Mouse (Mus musculus) spleen, adult 2 months (tissue): ENCODE measurements around the gene Snapc4. TPM values are rescaled to one million over a fixed set of nuclear protein-coding genes. Genes with fewer than 3 reads are reported as not detected.
A peak's percentile ranks its signal among the peaks of the same experiment; 100 is the strongest.

Experiments
- DNase-seq, 2 experiments: peaks; one replicate each; pipeline versions ENCODE4 v3.0.0 to v3.0.0-alpha.2; 2012 to 2021; ENCODE audit warnings: low spot score in 2 of 2, low read depth in 1 of 2
- H3K27ac ChIP-seq: fragments of 200-500 bp; 2 replicates; pipeline ENCODE4 v1.5.1; 2012; ENCODE audit warnings: low read length, inconsistent platforms; ENCODE audit not compliant: insufficient read depth
- H3K27me3 ChIP-seq: fragments of 200-500 bp; 2 replicates; pipeline ENCODE4 v1.6.1; 2012; ENCODE audit warnings: mild to moderate bottlenecking, moderate library complexity, low read length, inconsistent platforms; ENCODE audit not compliant: control insufficient read depth, insufficient read depth
- H3K36me3 ChIP-seq: fragments of 200-500 bp; 2 replicates; pipeline ENCODE4 v1.6.1; 2012; ENCODE audit warnings: mild to moderate bottlenecking, low read length, inconsistent platforms; ENCODE audit not compliant: control insufficient read depth, insufficient read depth
- H3K4me1 ChIP-seq: fragments of 200-500 bp; 2 replicates; pipeline ENCODE4 v1.6.1; 2011; ENCODE audit warnings: inconsistent platforms; ENCODE audit not compliant: control insufficient read depth, insufficient read depth, insufficient read length
- H3K4me3 ChIP-seq: fragments of 200-500 bp; 2 replicates; pipeline ENCODE4 v1.5.1; 2011; ENCODE audit warnings: mild to moderate bottlenecking, inconsistent platforms; ENCODE audit not compliant: insufficient read depth, insufficient read length; ENCODE audit errors: extremely low read depth
- CTCF ChIP-seq: fragments of 200-500 bp; IDR thresholded peaks from 2 replicates; pipeline ENCODE4 v1.5.1; 2011; ENCODE audit warnings: mild to moderate bottlenecking, inconsistent platforms; ENCODE audit not compliant: insufficient read depth, insufficient read length, insufficient replicate concordance; ENCODE audit errors: extremely low read depth
- POLR2A ChIP-seq: fragments of 200-500 bp; IDR thresholded peaks from 2 replicates; pipeline ENCODE4 v1.6.1; 2011; ENCODE audit warnings: low read depth, low read length, inconsistent platforms
- WGBS: fragments of 180-500 bp; shearing (Covaris S2); methylation state at CpG from one replicate; pipeline ENCODE4 v1.1.7; 2018; 5-methylcytosine and 5-hydroxymethylcytosine counted together
- polyA plus RNA-seq: library from polyadenylated mRNA; depleted of rRNA; stranded (reverse); fragments of >200 nt; gene quantifications from 2 replicates; pipeline ENCODE4 v1.2.3, GENCODE M21; 2012; rRNA removed

Snapc4 gene
- polyA plus RNA-seq, result 41.1 and 46.5 TPM in 2 replicates

DNA sequence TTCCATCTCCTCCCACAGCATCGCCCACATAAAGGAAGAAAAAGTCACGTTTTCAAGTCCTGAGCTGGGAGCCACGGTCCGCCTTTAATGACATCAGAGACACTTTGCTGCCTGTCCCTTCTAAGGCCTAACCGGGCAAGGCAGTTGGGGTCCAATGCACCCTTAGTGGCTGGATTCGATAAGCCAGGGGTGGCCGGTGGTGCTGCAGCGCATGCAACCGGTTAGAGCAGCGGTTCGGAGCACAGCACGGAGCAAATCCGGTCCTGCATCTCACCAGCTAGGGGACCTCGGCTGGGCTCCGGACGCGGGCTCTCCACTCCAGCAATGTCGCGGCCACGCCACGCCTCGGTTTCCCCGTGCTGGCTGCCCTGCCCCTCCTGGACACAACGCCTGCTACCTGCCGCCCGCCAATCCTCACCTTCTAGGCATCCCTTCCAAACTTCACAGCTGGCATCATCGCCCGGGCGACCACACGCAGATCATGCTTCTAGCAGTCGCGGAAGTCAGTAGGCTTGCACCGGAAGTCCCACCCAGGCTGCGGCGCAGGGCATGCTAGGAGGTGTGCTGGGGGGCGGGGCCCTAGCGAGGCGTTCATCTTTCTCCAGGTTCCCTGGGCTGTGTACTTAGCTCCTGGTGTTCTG is at the start of gene Snapc4:
Snapc4 (minus strand) TSS at position 523 of the 641 bp plus-strand sequence.
- no peaks in the 10 kb centered on the region for H3K27me3 ChIP-seq
- under 1% methylated on average over 38 of the region's 38 CpGs for WGBS
- H3K27ac ChIP-seq, result peak within 1 kb of the TSS; percentile 51
- peaks cover 25% of the 10 kb centered on the region for H3K36me3 ChIP-seq
- TF ChIP-seq POLR2A, result peak; percentile 56
- no peak for TF ChIP-seq CTCF
- peak; percentile 53 to 84 for DNase-seq
- H3K4me3 ChIP-seq, result peak within 1 kb of the TSS; percentile 79
- no peaks in the 10 kb centered on the region for H3K4me1 ChIP-seq

DNA sequence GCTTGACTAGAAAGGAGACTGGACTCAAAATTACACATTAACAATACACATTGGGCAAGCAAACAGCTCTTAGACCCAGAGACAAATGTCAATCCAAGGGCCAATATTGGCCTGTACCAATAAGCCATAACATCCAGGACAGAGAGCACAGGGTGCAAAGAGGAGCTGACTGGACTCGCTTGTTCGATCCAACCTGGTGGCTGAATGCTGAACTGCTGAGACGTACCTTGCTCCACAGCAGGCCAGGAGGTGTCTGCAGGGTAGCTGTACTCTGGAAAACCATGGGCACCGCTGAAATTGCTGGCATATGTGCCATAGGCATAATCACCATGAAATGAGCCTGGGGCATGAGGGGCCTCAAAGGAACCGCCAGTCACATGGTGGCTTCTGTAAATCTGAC is 49.4 kb upstream of the Snapc4 start:
- no peak for TF ChIP-seq CTCF
- TF ChIP-seq POLR2A, result no peak

DNA sequence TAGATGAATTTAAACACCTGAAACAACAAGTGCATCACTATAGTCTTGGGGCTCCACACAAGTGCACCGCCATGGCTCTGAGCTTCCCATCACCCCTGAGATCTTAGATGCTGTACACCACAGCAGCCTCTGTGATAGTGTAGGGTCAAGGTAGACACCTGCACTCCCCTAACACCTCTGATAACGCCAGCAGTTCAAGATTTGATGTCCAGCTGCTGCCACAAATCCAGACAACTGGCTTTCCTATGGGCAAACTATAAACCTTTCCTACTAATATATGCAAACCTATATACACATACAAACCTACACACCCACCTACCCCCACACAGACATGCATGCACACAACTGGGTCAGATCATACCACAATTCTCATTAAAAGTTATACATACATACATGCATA is 44.1 kb upstream of the Snapc4 start:
- WGBS, result 94% methylated on average over 2 of the region's 2 CpGs
- H3K4me3 ChIP-seq, result no peak overlapping the region
- no peak overlapping the region for H3K27ac ChIP-seq
- H3K4me1 ChIP-seq, result no peaks in the 10 kb centered on the region
- DNase-seq, result no peak
- no peaks in the 10 kb centered on the region for H3K27me3 ChIP-seq
- TF ChIP-seq POLR2A (no peak), CTCF (no peak)
- peaks cover 62% of the 10 kb centered on the region for H3K36me3 ChIP-seq

More for the DNA sequence above, 49.4 kb upstream of the Snapc4 start:
- no peak overlapping the region for H3K27ac ChIP-seq
- WGBS, result 97% methylated on average over 5 of the region's 5 CpGs
- peaks cover 57% of the 10 kb centered on the region for H3K36me3 ChIP-seq
- no peak for DNase-seq
- H3K27me3 ChIP-seq, result no peaks in the 10 kb centered on the region
- H3K4me3 ChIP-seq, result no peak overlapping the region
- no peaks in the 10 kb centered on the region for H3K4me1 ChIP-seq

DNA sequence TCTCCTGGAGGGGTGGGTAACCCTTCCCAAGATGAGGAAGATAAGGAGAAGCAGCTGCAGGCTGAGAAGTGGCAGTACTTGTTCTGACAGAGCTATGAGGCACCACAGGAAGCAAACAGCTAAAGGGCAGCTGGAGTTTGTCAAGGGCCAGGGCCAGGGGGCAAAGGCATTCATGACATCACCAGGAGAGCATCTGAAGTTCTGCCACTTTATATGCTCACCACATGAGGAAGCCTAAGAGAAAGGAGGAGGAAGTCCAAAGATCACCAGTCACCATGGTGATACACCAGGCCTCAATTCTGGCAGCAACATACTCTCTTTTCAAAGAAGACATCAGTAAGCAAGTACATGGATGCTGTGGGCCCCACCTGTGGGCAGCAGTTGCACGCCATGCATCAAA is 42.6 kb upstream of the Snapc4 start:
- no peak for DNase-seq
- H3K4me3 ChIP-seq, result no peak overlapping the region
- TF ChIP-seq CTCF (no peak), POLR2A (no peak)
- H3K4me1 ChIP-seq, result no peaks in the 10 kb centered on the region
- no peak overlapping the region for H3K27ac ChIP-seq
- no peaks in the 10 kb centered on the region for H3K27me3 ChIP-seq
- 97% methylated on average over 1 of the region's 1 CpGs for WGBS
- peaks cover 54% of the 10 kb centered on the region for H3K36me3 ChIP-seq

DNA sequence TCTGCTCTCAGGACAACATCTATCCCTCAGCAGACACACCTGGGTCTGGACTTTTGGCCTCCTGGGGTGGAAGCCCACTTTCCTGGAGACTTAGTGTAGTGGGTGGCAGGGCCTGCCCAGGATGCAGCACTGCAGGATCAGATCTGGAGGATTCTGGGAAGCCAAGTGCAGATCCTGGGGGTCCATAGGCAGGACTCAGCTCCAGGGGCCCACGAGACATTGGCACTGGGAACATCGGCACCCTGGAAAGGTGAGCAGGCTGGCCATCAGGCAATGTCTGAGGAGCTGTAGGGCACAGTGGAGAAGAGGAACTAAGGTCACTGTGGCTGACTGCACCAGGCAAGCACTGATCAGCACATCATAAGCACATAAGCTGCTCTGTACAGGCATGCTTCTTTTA is 41.5 kb upstream of the Snapc4 start:
- Histone ChIP-seq H3K27me3 (no peaks in the 10 kb centered on the region), H3K27ac (no peak overlapping the region), H3K36me3 (peaks cover 52% of the 10 kb centered on the region), H3K4me3 (no peak overlapping the region), H3K4me1 (no peaks in the 10 kb centered on the region)
- TF ChIP-seq POLR2A, result no peak
- TF ChIP-seq CTCF, result no peak
- no peak for DNase-seq
- WGBS, result 95% methylated on average over 2 of the region's 2 CpGs

DNA sequence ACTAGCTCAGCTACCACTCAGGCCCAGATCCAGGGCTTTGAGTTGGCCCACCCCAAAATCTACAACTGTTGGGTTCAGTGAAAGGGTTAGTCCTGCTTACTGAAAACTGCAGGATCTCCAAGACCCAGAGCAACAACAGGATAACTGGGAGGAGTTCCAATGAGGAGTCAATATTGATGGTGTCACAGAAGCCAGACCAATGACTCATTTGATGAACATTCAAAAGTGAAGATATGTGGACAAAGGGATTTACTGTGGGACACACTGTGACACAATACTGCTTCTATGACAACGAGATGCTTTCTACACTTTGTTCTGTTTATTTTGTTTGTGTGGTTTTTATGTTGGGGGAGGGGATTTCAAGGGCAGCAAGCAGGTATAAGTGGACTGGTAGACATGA is 37.7 kb upstream of the Snapc4 start:
- no peak for DNase-seq
- peaks cover 48% of the 10 kb centered on the region for H3K36me3 ChIP-seq
- no peak overlapping the region for H3K27ac ChIP-seq
- no peaks in the 10 kb centered on the region for H3K4me1 ChIP-seq
- no peak overlapping the region for H3K4me3 ChIP-seq
- H3K27me3 ChIP-seq, result no peaks in the 10 kb centered on the region
- WGBS, result 97% methylated on average over 1 of the region's 1 CpGs
- TF ChIP-seq CTCF, result no peak
- TF ChIP-seq POLR2A, result no peak

DNA sequence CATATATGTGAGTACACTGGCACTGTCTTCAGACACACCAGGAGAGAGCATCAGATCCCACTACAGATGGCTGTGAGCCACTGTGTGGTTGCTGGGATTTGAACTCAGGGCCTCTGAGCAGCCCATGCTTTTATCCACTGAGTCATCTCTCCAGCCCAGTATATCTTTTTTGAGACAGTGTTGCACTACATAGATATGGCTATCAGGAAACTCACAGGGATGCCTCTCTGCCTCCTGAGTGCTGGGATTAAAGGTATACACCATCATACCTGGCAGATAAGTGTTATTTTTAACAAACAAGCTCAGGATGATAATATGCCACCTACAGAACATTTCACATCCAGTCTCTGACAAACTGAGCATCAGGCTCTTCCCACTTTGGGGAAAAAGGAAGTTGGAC is 36.6 kb upstream of the Snapc4 start:
- Histone ChIP-seq H3K4me3 (no peak overlapping the region), H3K4me1 (no peaks in the 10 kb centered on the region), H3K27me3 (no peaks in the 10 kb centered on the region), H3K36me3 (peaks cover 48% of the 10 kb centered on the region), H3K27ac (no peak overlapping the region)
- no peak for DNase-seq
- TF ChIP-seq POLR2A, result no peak

DNA sequence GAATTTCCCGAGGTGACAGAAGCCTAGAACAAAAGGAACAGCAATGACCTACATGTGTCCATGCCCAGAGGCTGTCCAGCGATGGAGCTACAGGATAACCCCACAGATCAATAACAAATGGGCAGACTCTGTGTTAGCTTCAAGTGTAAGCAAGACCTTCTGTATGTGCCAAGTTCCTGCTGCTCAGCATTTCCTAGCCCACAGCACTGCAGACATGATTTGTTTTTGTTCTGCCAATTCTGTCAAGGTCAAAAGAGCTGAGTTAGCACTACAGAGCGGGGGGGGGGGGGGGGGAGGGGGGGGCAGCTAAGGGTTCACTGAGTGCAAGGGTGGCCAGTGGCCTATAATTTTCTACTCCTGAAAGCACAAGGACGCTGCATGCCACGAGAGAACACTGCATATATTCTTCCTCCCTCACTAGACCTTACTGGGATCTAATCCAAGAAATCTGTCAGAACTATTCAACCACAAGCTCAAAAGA is 30.5 kb upstream of the Snapc4 start:
- no peak for DNase-seq
- no peaks in the 10 kb centered on the region for H3K27me3 ChIP-seq
- 75% methylated on average over 5 of the region's 5 CpGs for WGBS
- peaks cover 9% of the 10 kb centered on the region; the same call in 1 of the 2 replicates for H3K4me1 ChIP-seq
- no peak overlapping the region for H3K4me3 ChIP-seq
- H3K27ac ChIP-seq, result no peak overlapping the region
- peaks cover 31% of the 10 kb centered on the region for H3K36me3 ChIP-seq
- TF ChIP-seq CTCF, result no peak
- TF ChIP-seq POLR2A, result no peak
